Mouse (Mus musculus): ENCODE results near the gene Thra.

DNA sequence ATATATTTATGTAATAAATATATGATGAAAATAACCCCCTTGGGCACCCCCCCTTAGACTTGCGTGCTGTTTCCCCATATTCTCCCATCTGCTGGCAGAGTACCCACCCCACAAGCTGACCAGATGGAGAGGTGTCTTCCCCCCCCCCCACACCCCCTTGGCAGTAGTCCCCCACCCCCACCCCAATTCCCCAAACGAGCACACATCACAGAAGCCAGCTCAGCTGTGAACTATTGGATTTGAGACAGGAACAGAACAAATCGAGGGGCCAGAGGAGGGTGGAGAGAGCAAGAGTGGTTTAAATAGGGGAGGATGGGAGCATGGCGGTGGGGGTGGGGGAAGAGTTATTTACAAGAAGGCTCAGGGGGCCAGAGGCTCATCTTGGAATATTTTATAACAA lies 27.3 kb downstream of the Thra start:
- TF ChIP-seq CTCF (IDR thresholded peaks at IDR 0.05; ENCODE audit: low read depth, low read length) (no peak), POLR2A (IDR thresholded peaks at IDR 0.05; ENCODE audit: borderline replicate concordance, low read depth, low read length) (no peak)
